Mouse (Mus musculus) lung, adult 2 months (tissue): Measurements from ENCODE around the gene Pgd.

Experiments
- CTCF ChIP-seq: fragments of 200-500 bp; IDR thresholded peaks from 2 replicates; pipeline ENCODE4 v1.5.1; 2011; ENCODE audit warnings: mild to moderate bottlenecking, low read length, control low read depth; ENCODE audit not compliant: insufficient read depth
- POLR2A ChIP-seq: fragments of 200-500 bp; IDR thresholded peaks from 2 replicates; pipeline ENCODE4 v1.6.1; 2011; ENCODE audit warnings: low read depth, mild to moderate bottlenecking, control low read depth, low read length, borderline replicate concordance; ENCODE audit errors: extremely low read depth

DNA sequence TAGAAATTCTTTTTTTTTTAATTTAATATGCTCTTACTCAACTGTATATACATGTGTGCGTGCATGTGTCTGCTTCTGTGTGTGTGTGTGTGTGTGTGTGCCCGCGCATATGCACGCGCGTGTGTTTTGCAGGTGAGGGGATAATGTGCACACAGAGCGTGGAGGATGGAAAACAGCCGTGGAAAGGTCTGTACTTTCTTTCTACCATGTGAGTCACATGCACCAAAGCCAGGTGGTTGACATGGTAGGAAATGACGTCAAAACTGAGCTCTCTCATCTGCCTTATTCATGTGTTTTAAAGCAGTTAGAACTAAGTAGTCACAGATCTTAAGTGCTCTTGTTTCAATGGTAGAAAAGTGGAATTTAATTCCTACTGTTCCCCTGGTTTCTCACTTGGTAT lies 49.4 kb upstream of the Pgd start:
- no peak for TF ChIP-seq CTCF
- no peak for TF ChIP-seq POLR2A
